ENCODE assay signal across 10 mouse cellular contexts in the genomic region with DNA sequence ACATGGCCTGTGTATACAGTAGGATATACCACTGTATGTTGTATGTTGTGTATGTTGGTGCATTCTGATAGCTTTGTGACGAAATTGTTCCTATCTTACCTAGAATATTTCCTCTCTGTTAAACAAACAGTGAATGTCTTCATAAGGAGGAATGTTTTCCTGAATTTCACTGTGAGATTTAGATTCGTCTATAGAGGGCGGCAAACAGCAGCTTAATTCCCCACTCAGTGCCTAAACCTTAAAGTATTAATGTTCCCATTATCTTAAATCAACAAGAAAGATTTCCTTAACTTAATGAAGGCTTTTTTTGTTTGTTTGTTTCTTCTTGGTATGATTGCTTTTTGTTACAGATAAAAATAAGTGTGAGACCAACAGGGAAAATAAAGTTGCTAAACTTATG. TPM values are rescaled to one million over a fixed set of nuclear protein-coding genes. Genes with fewer than 3 reads are reported as not detected.
DNase-seq lines count a peak whose midpoint lies in the region; ATAC-seq and TF ChIP-seq lines count a peak whose summit lies in the region.
"Had no signal": no experiment of that assay in that cellular context is flagged by ENCODE, and none has a peak within 500 bp of the region (broad histone marks: within the 10 kb centered on the region; RNA-seq: fewer than 3 reads in every experiment).

No protein-coding gene starts in this region.

- no peak for ATAC-seq in heart, postnatal 0 days (ENCODE audit: insufficient read depth, low read depth)
- ATAC-seq in heart, embryonic 11.5 days (replicated peaks; ENCODE audit: insufficient number of reproducible peaks, low FRiP score, low TSS enrichment) = no peak
- ATAC-seq in lung, postnatal 0 days = no peak

- H3K36me3 ChIP-seq in heart, postnatal 0 days (replicated peaks; ENCODE audit: control insufficient read depth, insufficient read depth, low read length) = no peaks in the 10 kb centered on the region
- H3K36me3 ChIP-seq in heart, embryonic 11.5 days (ENCODE audit: control insufficient read depth, insufficient read depth, low read length) = no peaks in the 10 kb centered on the region
- no peaks in the 10 kb centered on the region for H3K36me3 ChIP-seq in lung, postnatal 0 days (ENCODE audit: insufficient read depth, low read length)
- H3K36me3 ChIP-seq: heart, embryonic 12.5 days; lung, embryonic 15.5 days had no signal

- H3K9me3 ChIP-seq in heart, postnatal 0 days (replicated peaks; ENCODE audit: control insufficient read depth, low read length) = no peaks in the 10 kb centered on the region
- H3K9me3 ChIP-seq in heart, embryonic 11.5 days (replicated peaks; ENCODE audit: control insufficient read depth, low read length) = no peaks in the 10 kb centered on the region
- H3K9me3 ChIP-seq in lung, postnatal 0 days (ENCODE audit: low read length) = no peaks in the 10 kb centered on the region
- H3K9me3 ChIP-seq: heart, embryonic 12.5 days; lung, embryonic 15.5 days had no signal

- H3K4me3 ChIP-seq in heart, postnatal 0 days (ENCODE audit: low read depth, low read length) = no peak overlapping the region
- H3K4me3 ChIP-seq in heart, embryonic 11.5 days (ENCODE audit: low read depth, low read length) = no peak overlapping the region
- H3K4me3 ChIP-seq in lung, postnatal 0 days (ENCODE audit: low read depth, low read length) = no peak overlapping the region
- H3K4me3 ChIP-seq: heart, embryonic 12.5 days; lung, embryonic 15.5 days had no signal

- no peaks in the 10 kb centered on the region for H3K27me3 ChIP-seq in heart, postnatal 0 days (ENCODE audit: control insufficient read depth, insufficient read depth, low read length)
- H3K27me3 ChIP-seq in heart, embryonic 11.5 days (ENCODE audit: control insufficient read depth, insufficient read depth, low read length) = no peaks in the 10 kb centered on the region
- no peaks in the 10 kb centered on the region for H3K27me3 ChIP-seq in lung, postnatal 0 days (replicated peaks; ENCODE audit: insufficient read depth, low read length)
- H3K27me3 ChIP-seq: heart, embryonic 12.5 days; lung, embryonic 15.5 days had no signal

- H3K4me1 ChIP-seq in heart, postnatal 0 days (ENCODE audit: control insufficient read depth, insufficient read depth) = no peaks in the 10 kb centered on the region
- no peaks in the 10 kb centered on the region for H3K4me1 ChIP-seq in heart, embryonic 11.5 days (ENCODE audit: control insufficient read depth, insufficient read depth, low read length)
- H3K4me1 ChIP-seq in lung, postnatal 0 days (ENCODE audit: insufficient read depth, low read depth, low read length) = no peaks in the 10 kb centered on the region
- H3K4me1 ChIP-seq: heart, embryonic 12.5 days; lung, embryonic 15.5 days had no signal

- 16% methylated on average over 3 of the region's 3 CpGs for WGBS in heart, postnatal 0 days
- WGBS in heart, embryonic 11.5 days (ENCODE audit: insufficient replicate concordance) = 24% methylated on average over 3 of the region's 3 CpGs
- WGBS in lung, postnatal 0 days = 5% methylated on average over 3 of the region's 3 CpGs

- TF ChIP-seq CTCF in heart, postnatal 0 days (IDR thresholded peaks at IDR 0.05; ENCODE audit: low read depth) = peak; percentile 48
- TF ChIP-seq CTCF in lung, postnatal 0 days (IDR thresholded peaks at IDR 0.05) = peak; percentile 56

- no peak for TF ChIP-seq EP300 in heart, postnatal 0 days (IDR thresholded peaks at IDR 0.05; ENCODE audit: low read depth)
- no peak for TF ChIP-seq EP300 in lung, postnatal 0 days (IDR thresholded peaks at IDR 0.05)

- DNase-seq in heart, postnatal 0 days (ENCODE audit: low spot score) = no peak
- DNase-seq in lung, postnatal 0 days (ENCODE audit: low spot score) = no peak
- no peak for DNase-seq in lung, adult 18-20 months
- peak; percentile 2 for DNase-seq in Muller cell, postnatal 12 days (ENCODE audit: inconsistent ontology term)
- peak; percentile 22 for DNase-seq in induced T-regulatory cell, adult 2 months (ENCODE audit: low read depth)
- no peak for DNase-seq in gastrocnemius, adult 8-10 months (ENCODE audit: low spot score in 2 of 2)
- no peak for DNase-seq in adrenal gland, postnatal 14 days

- H3K27ac ChIP-seq in heart, postnatal 0 days (ENCODE audit: low read depth) = 0 out of 2 replicates have a peak overlapping the region, but pooled peaks have one; percentile 7
- no peak overlapping the region for H3K27ac ChIP-seq in heart, embryonic 11.5 days (ENCODE audit: low read depth, low read length)
- H3K27ac ChIP-seq in lung, postnatal 0 days (ENCODE audit: low read length) = no peak overlapping the region
- H3K27ac ChIP-seq: lung, embryonic 15.5 days had no signal

- no peak overlapping the region for H3K9ac ChIP-seq in heart, postnatal 0 days (replicated peaks; ENCODE audit: low read depth, low read length)
- H3K9ac ChIP-seq in heart, embryonic 11.5 days (ENCODE audit: low read depth, low read length) = no peak overlapping the region
- H3K9ac ChIP-seq in lung, postnatal 0 days (replicated peaks; ENCODE audit: low read depth) = no peak overlapping the region
- H3K9ac ChIP-seq: heart, embryonic 12.5 days; lung, embryonic 15.5 days had no signal

- no peak overlapping the region for H3K4me2 ChIP-seq in heart, postnatal 0 days (ENCODE audit: low read depth, low read length)
- H3K4me2 ChIP-seq in heart, embryonic 11.5 days = no peak overlapping the region
- H3K4me2 ChIP-seq in lung, postnatal 0 days (replicated peaks; ENCODE audit: low read depth, low read length) = no peak overlapping the region
- H3K4me2 ChIP-seq: heart, embryonic 12.5 days; lung, embryonic 15.5 days had no signal

RNA-seq across cellular contexts. Expression of gene Cggbp1, which starts 55.3 kb away (rescaled TPM):
- 28.9 and 29.6 TPM in 2 replicates for total RNA-seq in heart, postnatal 0 days (2014; rRNA removed; ENCODE audit: low replicate concordance)
- polyA plus RNA-seq in heart, postnatal 0 days (2015; fragmentation: Nextera tagmentation; extraction: Ambion mirVana) = 27.5 and 29.5 TPM in 2 replicates
- 70.1 and 87.0 TPM in 2 replicates for polyA plus RNA-seq in heart, embryonic 11.5 days (2014; fragmentation: Nextera tagmentation; extraction: Ambion mirVana)
- 45.8 and 53.6 TPM in 2 replicates for polyA plus RNA-seq in lung, postnatal 0 days (2015; fragmentation: Nextera tagmentation; extraction: Ambion mirVana)
- 10 to 100 TPM; 18.7 to 26.3 (median 20.5) TPM for total RNA-seq in gastrocnemius, adult 8-10 months (2022)
- total RNA-seq in adrenal gland, postnatal 14 days (2021) = 126 and 131 TPM in 2 replicates

RNA-seq across cellular contexts. Expression of gene Zfp654, which starts 55.7 kb away (rescaled TPM):
- 5.4 and 8.9 TPM in 2 replicates for total RNA-seq in heart, postnatal 0 days (2014; rRNA removed; ENCODE audit: low replicate concordance)
- 3.0 and 3.3 TPM in 2 replicates for polyA plus RNA-seq in heart, postnatal 0 days (2015; fragmentation: Nextera tagmentation; extraction: Ambion mirVana)
- 6.9 and 9.3 TPM in 2 replicates for polyA plus RNA-seq in heart, embryonic 11.5 days (2014; fragmentation: Nextera tagmentation; extraction: Ambion mirVana)
- polyA plus RNA-seq in lung, postnatal 0 days (2015; fragmentation: Nextera tagmentation; extraction: Ambion mirVana) = 3.7 and 4.1 TPM in 2 replicates
- total RNA-seq in gastrocnemius, adult 8-10 months (2022) = 10 to 100 TPM; 12.1 to 13.0 (median 12.5) TPM
- 19.3 and 20.3 TPM in 2 replicates for total RNA-seq in adrenal gland, postnatal 14 days (2021)

Comparison
In these comparisons a context has a peak if more than half of its experiments do, and no peak if none do; other contexts are left out.
1. DNase-seq: peak in Muller cell, postnatal 12 days (single experiment) and induced T-regulatory cell, adult 2 months (single experiment); none in heart, postnatal 0 days (single experiment), lung, postnatal 0 days (single experiment), lung, adult 18-20 months (0 of 2), gastrocnemius, adult 8-10 months (0 of 2) and adrenal gland, postnatal 14 days (single experiment).